Mouse (Mus musculus) stomach, postnatal 0 days (tissue): ENCODE results near the gene Uaca.

ENCODE experiments used
- CTCF ChIP-seq: IDR thresholded peaks from 2 replicates; pipeline ENCODE4 v1.5.1; 2016; ENCODE audit warnings: antibody characterized with exemption, low read depth, mild to moderate bottlenecking, moderate library complexity
- EP300 ChIP-seq: optimal IDR thresholded peaks from 2 replicates; pipeline ENCODE3; 2016; ENCODE audit warnings: antibody characterized with exemption

DNA sequence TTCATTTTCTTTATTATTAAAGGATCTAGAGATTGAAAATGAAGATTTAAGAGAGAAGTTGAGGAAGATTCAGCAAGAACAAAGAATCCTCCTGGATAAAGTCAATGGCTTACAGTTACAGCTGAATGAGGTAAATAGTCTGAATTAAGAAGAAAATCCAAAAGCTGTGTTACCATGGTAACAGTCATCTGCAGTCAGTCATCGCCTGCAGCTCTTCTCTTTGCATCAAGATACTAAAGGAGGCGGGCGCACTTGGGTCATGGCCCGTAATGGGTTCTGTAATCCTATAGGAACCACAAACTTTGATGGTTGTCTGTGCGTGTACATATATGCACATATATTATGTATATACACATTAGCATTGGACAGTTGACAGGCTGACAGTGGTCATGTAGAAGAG is 66.7 kb downstream of the Uaca start:
- TF ChIP-seq CTCF (no peak), EP300 (no peak)
